Mouse (Mus musculus) CD4-positive, CD25-positive, alpha-beta regulatory T cell, adult 4 months (primary cell): Measurements from ENCODE around the gene Gm21409. TPM values are rescaled to one million over a fixed set of nuclear protein-coding genes. Genes with fewer than 3 reads are reported as not detected.
"Not testable (repeated sequence)": the region's sequence is repeated elsewhere in the genome, so short reads cannot be mapped to it uniquely, and the experiment has no call there.

ENCODE experiments used
- ATAC-seq: one replicate; pipeline ENCODE4 v1.8.0; 2017
- polyA plus RNA-seq, 2 experiments: library from polyadenylated mRNA; unstranded; fragments of 100-300 nt; shearing (Covaris generic); gene quantifications; one replicate each; pipeline ENCODE4 v1.2.1; 2017

Gene Gm21409
- not detected for polyA plus RNA-seq

DNA sequence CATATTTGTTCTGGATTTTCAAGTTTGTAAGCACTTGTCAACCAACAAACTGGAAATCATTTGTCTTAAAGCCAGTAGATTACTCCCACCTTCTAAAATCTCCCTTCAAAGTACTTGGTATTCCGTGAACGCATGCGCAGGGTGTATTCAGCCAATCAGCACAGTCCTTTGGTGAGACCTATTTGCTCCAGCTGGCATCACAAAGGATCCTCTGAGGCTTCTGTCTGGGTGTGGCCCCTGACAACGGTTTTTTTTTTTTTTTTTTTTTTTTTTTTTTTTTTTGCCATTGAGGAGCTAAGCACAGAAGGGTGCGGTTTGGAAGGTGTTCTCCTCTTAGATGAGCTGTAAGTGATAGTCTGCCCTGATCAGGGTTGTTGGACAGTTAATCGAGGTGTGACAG is at the start of gene Gm21409:
Gene Gm21409 (plus strand): TSS at position 301 of the 400 bp plus-strand sequence.
- not testable (repeated sequence) for ATAC-seq

Other genes starting within 250 kb of the Gm21409 start
- gene Gm21394, start 181.8 kb upstream of the Gm21409 start, polyA plus RNA-seq = not detected